Comparison of ENCODE assay signal across 16 mouse cellular contexts in genomic region chr9:46633952-46634351, GRCm38 (mm10).
DNase-seq lines count a peak whose midpoint lies in the region; ATAC-seq and TF ChIP-seq lines count a peak whose summit lies in the region.
"Had no signal": no experiment of that assay in that cellular context is flagged by ENCODE, and none has a peak within 500 bp of the region (broad histone marks: within the 10 kb centered on the region; RNA-seq: fewer than 3 reads in every experiment).

No protein-coding gene starts in this region.

- no peak overlapping the region for H3K27ac ChIP-seq in heart, adult 2 months
- no peak overlapping the region for H3K27ac ChIP-seq in liver, postnatal 0 days (ENCODE audit: low read depth)
- H3K27ac ChIP-seq in ES-Bruce4 (ENCODE audit: insufficient read depth, low read length) = no peak overlapping the region
- H3K27ac ChIP-seq: limb, embryonic 15.5 days; neural tube, embryonic 13.5 days had no signal

- peak; percentile 40 for TF ChIP-seq CTCF in heart, adult 2 months (IDR thresholded peaks at IDR 0.05)
- TF ChIP-seq CTCF in liver, postnatal 0 days (IDR thresholded peaks at IDR 0.05; ENCODE audit: low read depth) = peak; percentile 34; the same call in 1 of the 2 replicates
- TF ChIP-seq CTCF in ES-Bruce4 (IDR thresholded peaks at IDR 0.05; ENCODE audit: low read depth, low read length) = peak; percentile 63

- no peak for ATAC-seq in liver, postnatal 0 days
- ATAC-seq: forebrain, embryonic 16.5 days; intestine, embryonic 16.5 days had no signal

- no peaks in the 10 kb centered on the region for H3K36me3 ChIP-seq in heart, adult 2 months (ENCODE audit: control insufficient read depth, insufficient read depth, low read length)
- H3K36me3 ChIP-seq in liver, postnatal 0 days (replicated peaks; ENCODE audit: insufficient read depth, low read length) = no peaks in the 10 kb centered on the region
- no peaks in the 10 kb centered on the region for H3K36me3 ChIP-seq in ES-Bruce4 (ENCODE audit: control insufficient read depth, insufficient read depth, low read length, poor library complexity, severe bottlenecking)
- H3K36me3 ChIP-seq: heart, embryonic 12.5 days; limb, embryonic 15.5 days; neural tube, embryonic 13.5 days had no signal

- H3K79me2 ChIP-seq in heart, adult 2 months (replicated peaks; ENCODE audit: control insufficient read depth, insufficient read depth, low read length) = no peaks in the 10 kb centered on the region

- TF ChIP-seq POLR2A in heart, adult 2 months (IDR thresholded peaks at IDR 0.05; ENCODE audit: insufficient read depth, low read depth, low read length) = no peak
- no peak for TF ChIP-seq POLR2A in ES-Bruce4 (IDR thresholded peaks at IDR 0.05; ENCODE audit: insufficient read depth, low read length)

- DNase-seq in heart, adult 2 months = no peak
- DNase-seq in heart, postnatal 4 days = no peak
- no peak for DNase-seq in liver, postnatal 0 days
- DNase-seq in liver = no peak
- peak; percentile 49 for DNase-seq in brain, adult 2 months (ENCODE audit: low read depth, low spot score)
- DNase-seq in adrenal gland, adult 2 months = no peak
- no peak for DNase-seq in ovary, adult 18-20 months (ENCODE audit: low spot score)
- DNase-seq: adrenal gland, postnatal 14 days; gastrocnemius, postnatal 36 days; thymus, adult 2 months had no signal

- no peak overlapping the region for H3K9ac ChIP-seq in heart, adult 2 months (ENCODE audit: low read depth, low read length)
- H3K9ac ChIP-seq in liver, postnatal 0 days (replicated peaks) = no peak overlapping the region
- no peak overlapping the region for H3K9ac ChIP-seq in ES-Bruce4 (ENCODE audit: low read depth, poor library complexity, severe bottlenecking)
- H3K9ac ChIP-seq: heart, embryonic 12.5 days; limb, embryonic 15.5 days; neural tube, embryonic 13.5 days had no signal

- no peak overlapping the region for H3K4me2 ChIP-seq in liver, postnatal 0 days (ENCODE audit: low read depth, low read length)
- H3K4me2 ChIP-seq: heart, embryonic 12.5 days; limb, embryonic 15.5 days; neural tube, embryonic 13.5 days had no signal

- H3K9me3 ChIP-seq in liver, postnatal 0 days (ENCODE audit: low read length) = no peaks in the 10 kb centered on the region
- H3K9me3 ChIP-seq in ES-Bruce4 (replicated peaks; ENCODE audit: control insufficient read depth, insufficient read depth, low read length, poor library complexity, severe bottlenecking) = no peaks in the 10 kb centered on the region
- H3K9me3 ChIP-seq: heart, embryonic 12.5 days; limb, embryonic 15.5 days; neural tube, embryonic 13.5 days had no signal

- no peak overlapping the region for H3K4me3 ChIP-seq in heart, adult 2 months
- H3K4me3 ChIP-seq in liver, postnatal 0 days (ENCODE audit: low read depth, low read length) = no peak overlapping the region
- H3K4me3 ChIP-seq in ES-Bruce4 (ENCODE audit: low read depth, low read length) = no peak overlapping the region
- H3K4me3 ChIP-seq: heart, embryonic 12.5 days; limb, embryonic 15.5 days; neural tube, embryonic 13.5 days had no signal

- intact Hi-C loops in heart, adult 2 months (cut with DNase I) = no loop called here

- H3K4me1 ChIP-seq in heart, adult 2 months (ENCODE audit: control insufficient read depth, insufficient read depth, low read length) = no peaks in the 10 kb centered on the region
- H3K4me1 ChIP-seq in liver, postnatal 0 days (ENCODE audit: insufficient read depth) = no peaks in the 10 kb centered on the region
- H3K4me1 ChIP-seq in ES-Bruce4 (ENCODE audit: control insufficient read depth, insufficient read depth, low read length) = no peaks in the 10 kb centered on the region
- H3K4me1 ChIP-seq: heart, embryonic 12.5 days; limb, embryonic 15.5 days had no signal

- H3K27me3 ChIP-seq in heart, adult 2 months (ENCODE audit: control insufficient read depth, insufficient read depth, low read length) = no peaks in the 10 kb centered on the region
- no peaks in the 10 kb centered on the region for H3K27me3 ChIP-seq in liver, postnatal 0 days (ENCODE audit: insufficient read depth, low read length)
- H3K27me3 ChIP-seq in ES-Bruce4 (ENCODE audit: control insufficient read depth, insufficient read depth, low read length, poor library complexity, severe bottlenecking) = no peaks in the 10 kb centered on the region
- H3K27me3 ChIP-seq: limb, embryonic 15.5 days; neural tube, embryonic 13.5 days had no signal

- 80% methylated on average over 4 of the region's 4 CpGs for WGBS in heart, adult 2 months
- 69% methylated on average over 4 of the region's 4 CpGs for WGBS in liver, postnatal 0 days (ENCODE audit: insufficient replicate concordance)

- TF ChIP-seq EP300 in heart, adult 2 months (IDR thresholded peaks at IDR 0.05; ENCODE audit: insufficient read depth, low read depth, low read length) = no peak
- TF ChIP-seq EP300 in liver, postnatal 0 days (IDR thresholded peaks at IDR 0.05; ENCODE audit: low read depth) = no peak
- no peak for TF ChIP-seq EP300 in ES-Bruce4 (IDR thresholded peaks at IDR 0.05; ENCODE audit: insufficient read depth, low read depth, low read length)
